Mouse (Mus musculus) liver, postnatal 0 days (tissue): Measurements from ENCODE around the gene Rtn4ip1.

Experiments used
- CTCF ChIP-seq: sonication (generic); IDR thresholded peaks from 2 replicates; pipeline ENCODE4 v1.5.1; 2016; ENCODE audit warnings: antibody characterized with exemption, low read depth
- EP300 ChIP-seq: IDR thresholded peaks from 2 replicates; pipeline ENCODE4 v1.6.1; 2016; ENCODE audit warnings: antibody characterized with exemption, low read depth, mild to moderate bottlenecking

DNA sequence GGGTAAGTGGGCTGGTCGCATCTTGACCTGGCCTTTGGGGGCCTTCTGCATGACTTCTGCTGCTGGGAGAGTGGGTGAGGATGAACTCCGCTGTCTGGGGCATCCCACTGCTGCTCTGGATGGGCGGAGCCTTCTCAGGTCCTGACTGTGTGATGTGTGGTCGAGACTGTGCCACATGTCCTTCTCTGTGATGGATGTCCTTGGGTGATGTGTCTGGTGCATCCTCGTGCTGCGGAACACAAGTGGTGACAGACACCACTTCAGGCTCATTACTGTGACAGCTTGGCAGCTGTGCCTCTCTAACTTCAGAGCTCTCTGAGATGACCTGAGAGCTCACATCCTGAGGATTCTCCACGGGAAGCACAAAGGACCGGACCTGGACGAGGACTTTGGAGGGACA, 96.4 kb downstream of the Rtn4ip1 start:
- TF ChIP-seq CTCF (no peak), EP300 (no peak)
